Mouse (Mus musculus) right cerebral cortex, postnatal 36 days (tissue): ENCODE results near the gene Gabrr2.
"Not testable (repeated sequence)": the region's sequence is repeated elsewhere in the genome, so short reads cannot be mapped to it uniquely, and the experiment has no call there.

Source experiments
- DNase-seq, 2 experiments: peaks; one replicate each; pipeline ENCODE4 v3.0.0; 2022; ENCODE audit warnings: low spot score in 2 of 2, mixed read lengths in 1 of 2

Gabrr2 gene

DNA sequence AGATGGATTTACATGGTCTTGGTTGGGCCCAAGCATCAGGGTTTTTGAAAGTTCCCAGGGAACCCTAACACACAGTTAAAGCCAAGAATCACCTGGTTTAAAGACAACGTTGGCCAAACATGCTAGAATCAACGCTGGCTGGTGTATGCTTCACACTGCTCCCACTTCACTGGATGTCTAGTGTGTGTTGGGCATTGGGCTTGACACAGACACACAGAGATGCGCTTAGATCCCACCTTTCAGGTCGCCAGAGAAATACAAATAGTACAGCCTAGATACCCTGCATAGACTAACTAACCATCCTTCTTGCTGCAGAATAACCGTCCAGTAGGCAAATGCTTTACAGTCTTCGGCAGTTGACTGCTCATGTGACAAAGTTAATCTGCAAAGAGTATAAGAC lies 7.5 kb downstream of the Gabrr2 start:
- DNase-seq: no peak

DNA sequence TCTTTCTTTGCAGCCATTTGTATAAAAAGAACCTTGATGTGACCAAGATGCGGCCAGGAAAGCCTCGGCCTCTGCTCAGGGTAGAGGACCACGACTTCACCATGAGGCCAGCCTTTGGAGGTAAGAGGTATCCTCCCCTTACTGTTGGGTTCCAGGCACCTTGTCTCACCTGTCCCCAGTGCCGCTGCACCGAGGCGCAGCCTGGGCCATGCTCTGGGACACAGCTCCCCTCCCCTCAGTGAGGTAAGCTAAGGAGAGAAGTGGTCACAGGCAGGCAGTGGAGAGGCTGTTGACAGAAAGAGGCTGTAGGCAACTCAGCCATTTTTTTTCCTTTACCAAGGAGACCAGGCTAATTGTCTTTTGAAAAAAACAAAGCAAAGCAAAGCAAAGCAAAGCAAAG lies 8.5 kb downstream of the Gabrr2 start:
- DNase-seq: no peak

DNA sequence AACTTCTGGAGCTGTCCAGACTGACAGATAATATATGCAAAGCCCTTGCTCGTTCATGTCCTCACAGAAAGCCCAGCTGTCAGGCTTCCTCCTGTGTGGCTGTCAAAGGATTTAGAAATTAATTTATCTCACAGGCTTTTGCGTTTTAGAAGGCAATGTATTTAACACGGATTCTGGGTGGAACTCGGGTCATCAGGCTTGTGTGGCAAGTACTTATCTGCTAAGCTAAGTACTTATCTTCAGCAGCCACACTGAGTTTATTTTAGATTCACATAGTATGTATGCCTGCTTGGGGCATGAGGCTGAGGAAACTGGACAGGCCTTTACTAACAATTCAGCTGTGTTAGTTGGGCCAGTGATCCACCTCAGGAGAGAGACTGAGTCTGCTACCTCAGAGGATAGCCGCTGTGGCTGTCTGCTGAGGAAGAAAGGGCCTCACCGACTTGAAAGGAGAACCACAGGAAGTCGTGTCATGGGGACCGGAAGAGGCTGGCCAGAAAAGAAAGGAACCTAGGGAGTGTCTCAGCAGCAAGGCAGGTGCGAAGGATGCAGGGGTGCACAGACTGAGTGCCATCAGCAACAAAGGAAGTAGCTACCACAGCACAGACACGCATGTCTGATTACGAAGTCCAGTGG lies 9.8 kb downstream of the Gabrr2 start:
- no peak for DNase-seq

DNA sequence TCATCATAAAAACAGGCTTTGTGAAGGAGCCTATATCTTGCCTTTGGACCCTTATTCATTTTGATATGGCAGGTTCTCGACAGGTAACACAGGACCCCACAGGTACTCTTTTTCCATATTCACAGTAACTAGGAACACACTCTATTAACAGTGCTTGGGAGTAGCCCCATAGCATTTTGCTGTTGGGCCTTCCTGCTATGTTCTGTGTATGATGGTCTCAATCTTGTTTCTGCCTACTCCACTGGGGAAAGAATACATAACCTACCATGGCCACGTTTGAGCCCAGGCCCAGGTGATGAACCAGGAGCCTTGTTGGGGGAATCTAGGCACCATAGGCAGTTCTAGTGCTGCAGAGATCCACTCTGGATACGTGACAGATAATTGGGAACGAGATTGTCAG lies 11.6 kb downstream of the Gabrr2 start:
- no peak for DNase-seq

DNA sequence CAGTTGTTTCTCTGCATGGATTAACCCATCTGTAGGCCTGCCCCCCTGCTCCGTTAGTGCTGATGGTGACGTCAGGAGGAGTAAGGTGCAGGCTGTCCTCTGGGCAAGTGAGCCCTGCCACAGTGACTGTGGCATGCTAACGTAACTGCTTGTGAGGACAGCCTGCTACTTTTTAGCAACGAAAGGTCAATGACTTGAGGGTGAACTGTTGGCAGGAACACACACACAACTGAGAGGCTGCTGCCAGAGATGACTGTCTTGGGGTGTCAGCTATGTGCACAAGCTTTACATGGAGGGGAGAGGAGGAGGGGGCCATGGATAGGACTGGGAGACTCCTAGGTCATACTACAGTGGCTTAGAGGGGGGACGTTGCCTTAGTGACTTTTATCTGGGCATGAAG lies 12.1 kb downstream of the Gabrr2 start:
- DNase-seq: no peak

DNA sequence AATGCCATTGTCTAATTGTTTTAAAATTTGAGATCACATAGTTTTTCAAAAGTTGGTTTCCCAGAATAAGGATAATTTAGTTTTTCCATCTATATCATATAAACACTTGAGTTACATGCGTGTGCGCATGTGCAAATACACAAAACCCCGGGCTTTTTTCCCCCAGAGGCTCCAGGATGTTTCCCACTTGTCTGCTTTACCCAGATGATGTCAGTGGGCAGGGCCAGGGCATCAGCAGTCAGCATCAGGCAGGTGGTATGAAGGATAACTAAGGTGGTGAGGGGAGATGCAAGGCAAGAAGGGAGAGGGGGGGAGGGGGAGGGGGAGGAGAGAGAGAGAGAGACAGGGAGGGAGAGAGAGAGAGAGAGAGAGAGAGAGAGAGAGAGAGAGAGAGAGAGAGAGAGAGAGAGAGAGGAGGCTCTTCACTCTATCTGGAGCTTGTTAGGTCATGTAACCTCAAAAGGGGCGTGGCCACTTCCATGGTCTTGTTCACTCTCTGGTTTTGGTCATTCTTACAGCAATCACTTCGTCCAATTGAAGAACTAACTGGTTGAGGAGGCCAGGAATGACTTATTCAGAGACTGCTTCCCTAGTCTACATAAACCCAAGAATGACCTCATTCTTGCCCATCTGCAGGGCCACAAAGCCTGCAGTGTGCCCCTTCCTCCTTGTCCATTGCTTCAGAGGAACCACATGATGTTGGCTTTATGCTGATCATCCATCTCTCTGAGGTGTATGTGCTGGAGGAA lies 13.2 kb downstream of the Gabrr2 start:
- DNase-seq: no peak

DNA sequence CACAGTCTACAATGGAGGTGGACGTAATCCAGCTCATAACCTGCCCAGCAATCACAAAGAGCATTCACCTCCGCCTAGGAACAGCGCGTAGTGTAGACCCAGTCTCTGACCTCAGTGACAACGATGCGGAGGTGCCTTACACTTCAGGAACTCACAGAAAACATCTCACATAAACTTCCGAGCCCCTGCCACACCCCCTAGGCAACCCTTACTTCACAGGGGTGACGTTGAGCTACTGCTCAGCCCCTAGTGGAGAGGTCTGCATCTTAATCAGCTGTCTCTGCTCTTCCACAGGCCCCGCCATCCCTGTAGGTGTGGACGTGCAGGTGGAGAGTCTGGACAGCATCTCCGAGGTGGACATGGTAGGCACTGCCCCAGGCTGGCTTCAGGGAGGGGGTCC lies 14.4 kb downstream of the Gabrr2 start:
- DNase-seq: no peak

DNA sequence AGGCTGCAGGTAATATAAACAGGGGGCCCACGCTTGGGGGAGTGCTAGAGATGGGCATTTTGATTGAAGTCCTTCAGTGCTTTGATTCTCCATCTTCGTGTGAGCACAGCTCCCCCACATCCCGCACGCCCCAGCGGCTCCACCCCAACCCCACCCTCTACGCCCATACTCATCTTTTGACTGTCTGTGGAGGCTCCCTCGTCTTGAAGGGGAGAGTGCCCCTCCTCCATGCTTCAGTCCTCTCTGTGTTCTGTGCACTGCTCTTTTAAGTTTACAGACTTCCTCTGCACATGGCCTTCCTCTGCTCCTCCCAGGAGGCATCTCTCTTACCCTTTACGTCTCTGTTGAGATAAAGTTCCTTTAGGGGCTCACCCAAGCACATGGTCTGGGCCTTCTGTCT lies 14.9 kb downstream of the Gabrr2 start:
- DNase-seq: no peak

DNA sequence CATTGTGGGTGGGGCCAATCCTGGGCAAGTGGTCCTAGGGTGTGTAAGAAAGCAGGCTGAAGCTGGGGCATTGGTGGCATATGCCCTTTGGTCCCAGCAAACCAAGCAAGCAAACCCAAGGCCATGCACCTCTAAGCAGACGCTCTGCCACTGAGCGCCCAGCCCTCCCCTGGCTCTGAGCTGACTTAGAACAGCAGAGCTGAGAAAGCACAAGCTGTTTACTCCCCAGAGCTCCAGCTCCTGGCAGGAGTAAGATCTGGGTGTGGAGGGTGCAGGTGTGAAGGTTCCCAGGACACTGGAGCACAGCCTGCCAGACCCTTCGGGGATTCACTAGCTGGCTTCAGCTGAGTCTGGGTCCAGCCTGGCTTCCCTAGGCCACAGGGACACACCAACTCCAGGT lies 15.7 kb downstream of the Gabrr2 start:
- DNase-seq: no peak

DNA sequence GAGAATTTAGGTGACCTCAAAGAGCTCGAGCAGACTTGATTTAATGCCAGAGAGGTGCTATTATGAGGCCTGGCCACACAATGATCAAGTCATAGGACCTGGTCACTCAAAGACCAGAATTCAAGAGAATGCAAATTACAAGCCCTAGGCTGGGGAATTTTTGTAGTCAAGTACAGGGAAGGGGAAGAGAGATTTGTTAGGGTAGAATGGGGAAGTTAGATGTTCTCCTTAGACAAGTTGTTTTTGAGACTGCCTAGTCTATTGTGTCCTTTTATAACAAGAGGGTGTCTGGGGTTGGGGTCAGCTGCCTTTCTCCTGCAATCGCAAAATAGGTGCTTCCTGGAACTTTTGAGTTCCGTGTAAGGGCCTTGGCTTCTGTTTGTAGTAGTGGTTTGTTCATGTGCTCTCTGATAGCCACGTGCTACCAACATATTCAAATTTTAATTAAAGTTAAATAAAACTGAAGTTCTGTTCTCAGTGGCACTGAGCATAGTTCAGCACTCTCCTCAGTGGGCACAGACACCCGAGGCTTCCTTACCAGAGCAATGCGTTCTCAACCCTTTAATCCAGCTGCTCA lies 36.4 kb downstream of the Gabrr2 start:
- DNase-seq: no peak

DNA sequence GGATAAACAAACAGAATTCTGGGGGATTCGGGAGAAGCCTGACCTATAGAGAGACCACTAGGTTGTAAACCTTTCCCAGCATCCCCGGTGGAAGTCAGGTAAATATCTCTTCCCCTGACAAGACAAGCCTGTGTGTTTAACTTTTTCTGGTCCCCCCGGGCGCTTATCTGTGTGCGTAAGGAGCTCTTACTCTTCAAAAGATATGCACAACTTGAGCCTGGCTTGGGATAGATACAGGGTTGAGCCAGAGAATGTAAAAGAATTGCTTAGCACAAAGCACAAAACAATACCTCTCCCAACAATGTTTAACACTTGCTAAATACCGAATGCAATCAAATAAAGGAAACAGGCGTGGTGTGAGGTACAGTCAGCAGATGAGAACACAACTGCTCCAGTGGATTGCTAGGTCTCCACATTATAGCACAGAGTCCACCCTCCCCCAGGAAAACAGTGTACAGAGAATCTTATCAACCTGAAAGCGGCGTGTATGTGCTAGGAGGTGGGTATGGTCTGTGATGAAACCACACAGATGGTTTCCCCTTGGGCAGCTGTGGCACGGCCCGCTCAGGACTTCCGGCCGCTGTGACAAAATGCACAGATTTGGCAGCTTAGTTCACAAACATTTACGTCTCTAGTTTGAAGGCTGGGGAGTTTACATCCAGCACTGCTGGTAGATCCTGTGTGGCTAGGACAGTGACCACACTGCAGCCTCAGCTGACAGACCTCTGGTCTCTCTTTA lies 47.1 kb downstream of the Gabrr2 start:
- DNase-seq: no peak

DNA sequence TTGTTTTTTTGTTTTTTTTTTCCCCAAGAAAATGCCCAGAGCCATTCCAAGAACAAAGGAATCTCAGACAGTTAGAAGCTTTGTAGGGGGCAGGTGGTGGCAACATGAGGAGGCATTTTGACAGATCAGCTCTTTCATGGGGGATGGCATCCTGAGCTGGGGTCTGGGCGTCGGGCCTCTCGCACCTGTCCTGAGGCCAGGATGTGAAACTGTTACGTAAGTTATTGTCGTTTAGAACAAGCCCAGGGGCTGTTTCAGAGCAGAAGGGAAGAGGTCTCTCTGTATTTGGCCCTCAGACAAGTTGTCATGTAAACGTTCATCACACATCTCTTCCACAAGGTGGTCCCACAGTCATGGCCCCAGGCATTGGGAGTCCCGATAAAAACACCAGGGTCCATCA lies 48.0 kb downstream of the Gabrr2 start:
- DNase-seq: no peak

DNA sequence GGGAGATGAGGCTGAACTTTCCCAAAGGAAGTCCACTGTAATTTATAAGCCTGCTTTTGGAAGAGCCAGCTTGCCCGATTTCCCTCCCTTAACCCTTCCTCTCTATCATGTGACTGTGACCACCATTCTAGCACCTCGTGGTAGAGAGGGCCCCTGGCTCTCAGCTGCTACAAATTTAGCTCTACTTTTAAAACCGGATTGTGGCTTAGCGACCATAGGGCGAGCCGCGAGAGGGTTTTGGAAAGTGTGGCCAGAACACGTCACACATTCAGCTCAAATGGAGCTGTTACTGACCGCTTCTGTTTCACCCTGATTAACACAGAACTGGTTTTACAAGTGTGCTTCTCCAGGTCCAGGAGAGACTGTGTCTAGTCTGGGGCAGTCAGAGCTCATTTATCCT lies 48.6 kb downstream of the Gabrr2 start:
- no peak for DNase-seq

DNA sequence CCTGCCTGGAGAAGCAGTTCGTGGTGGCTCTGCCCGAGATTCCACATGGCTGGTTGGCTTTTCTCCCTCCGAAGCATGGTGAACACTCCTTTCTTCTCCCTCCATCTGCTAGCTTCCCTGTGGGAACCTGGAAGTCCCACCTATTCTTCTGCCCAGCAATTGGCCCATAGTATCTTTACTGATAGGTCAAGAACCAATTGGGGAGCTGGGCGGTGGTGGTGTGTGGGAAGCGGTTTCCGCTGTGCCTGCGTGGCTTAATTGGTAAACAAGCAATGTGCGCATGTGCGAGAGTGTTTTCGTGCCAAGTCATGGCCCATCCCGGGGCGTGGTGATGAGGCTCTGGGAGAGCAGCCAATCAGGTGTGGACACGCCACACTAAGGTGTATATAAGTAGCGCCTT lies 50.1 kb downstream of the Gabrr2 start:
- DNase-seq: not testable (repeated sequence)

DNA sequence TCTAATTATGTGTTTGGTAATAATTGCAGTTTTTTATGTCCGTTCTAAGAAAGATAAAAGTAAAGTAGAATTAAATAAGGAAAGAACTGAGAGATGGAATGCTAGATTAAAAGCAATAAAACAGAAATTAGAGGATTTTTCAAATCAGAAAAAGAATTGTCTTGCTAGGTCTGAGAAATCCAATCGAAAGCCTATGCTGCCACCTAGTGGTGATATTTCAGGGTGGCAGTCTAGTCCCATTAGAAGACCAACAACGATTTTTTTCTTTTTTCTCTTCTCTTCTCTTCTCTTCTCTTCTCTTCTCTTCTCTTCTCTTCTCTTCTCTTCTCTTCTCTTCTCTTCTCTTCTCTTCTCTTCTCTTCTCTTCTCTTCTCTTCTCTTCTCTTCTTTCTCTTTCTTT lies 56.3 kb downstream of the Gabrr2 start:
- DNase-seq: peak; percentile 64 to 65

DNA sequence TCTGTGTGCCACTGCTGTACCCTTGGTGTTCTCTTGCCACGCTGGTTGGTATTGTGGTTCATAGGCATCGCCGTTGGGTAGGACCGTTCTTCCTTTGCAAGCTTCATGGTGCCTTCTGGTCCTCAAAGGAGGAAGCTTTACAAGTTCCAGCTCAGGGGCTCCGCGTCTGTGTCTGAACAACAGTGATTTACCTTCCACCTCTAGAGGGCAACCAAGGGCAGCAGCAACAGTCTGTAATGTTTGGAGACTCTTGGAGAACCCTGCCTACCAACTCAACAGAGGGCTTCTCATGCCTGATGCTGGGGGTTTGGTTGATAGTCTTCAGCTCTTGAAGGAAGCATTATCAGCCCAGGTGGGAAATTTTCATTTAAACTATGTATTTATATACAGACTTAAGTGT lies 61.7 kb downstream of the Gabrr2 start:
- DNase-seq: peak in 1 of 2 experiments; percentile 11

DNA sequence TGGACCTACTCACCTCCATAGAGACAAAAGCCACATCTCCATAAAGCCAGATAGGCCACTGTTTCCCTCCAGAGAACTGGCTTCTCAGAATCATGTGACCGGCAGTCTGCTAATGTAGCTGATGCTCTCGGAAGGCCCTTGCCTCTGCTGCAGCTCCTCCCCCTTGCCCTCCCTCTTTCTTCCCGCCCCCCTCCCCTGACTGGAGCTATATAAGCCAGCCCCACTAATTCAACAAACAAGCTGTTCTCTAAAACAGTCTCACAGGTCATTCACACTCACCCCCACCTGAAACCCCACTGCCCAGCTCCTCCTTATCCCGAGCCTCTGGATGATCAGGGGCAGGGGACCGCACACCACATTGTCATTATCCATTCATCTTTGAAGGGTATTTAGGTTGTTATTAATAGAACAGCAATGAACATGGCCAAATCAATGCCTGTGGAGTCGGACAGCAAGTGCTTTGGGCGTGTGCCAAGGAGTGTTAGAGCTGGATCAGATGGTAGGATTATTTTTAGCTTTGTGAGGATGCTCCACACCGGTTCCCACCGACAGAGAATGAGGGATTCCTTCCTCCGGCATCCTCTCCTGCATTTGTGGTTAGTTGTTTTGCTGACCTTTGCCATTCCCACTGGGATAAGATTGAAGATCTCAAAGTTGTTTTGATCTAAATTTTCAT lies 62.7 kb downstream of the Gabrr2 start:
- peak in 1 of 2 experiments; percentile 7 for DNase-seq

DNA sequence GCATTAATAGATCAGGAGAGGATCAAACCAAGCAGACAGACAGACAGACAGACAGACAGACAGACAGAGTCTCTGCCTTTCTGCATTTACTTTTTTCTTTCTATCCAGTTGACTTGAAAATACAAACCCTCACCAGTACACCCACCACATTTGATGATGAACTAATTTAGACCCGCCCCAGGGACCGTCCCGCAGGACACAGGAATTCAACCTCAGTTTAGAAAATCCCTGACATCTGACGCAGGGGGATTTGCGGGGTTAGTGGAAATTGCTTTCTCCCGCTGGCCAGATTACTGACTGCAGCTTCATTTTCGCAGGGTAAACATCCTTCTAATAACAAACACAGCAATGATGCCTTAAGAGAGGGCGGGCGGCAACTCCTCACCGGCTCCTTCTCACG lies 69.4 kb downstream of the Gabrr2 start, which contains the start of gene Gabrr1:
Gene Gabrr1, plus strand, starts transcription at position 301 of the 400 bp plus-strand sequence.
- DNase-seq: no peak
